Mouse (Mus musculus): Measurements from ENCODE around the gene Lrba.

The Lrba gene

GRCm38 (mm10) chr3:86756548-86756947, 532.1 kb downstream of the Lrba start:
- no peak for DNase-seq (ENCODE audit: low spot score)

- no peak for DNase-seq (ENCODE audit: low spot score)
Observed at GRCm38 (mm10) chr3:86758727-86759126, 534.2 kb downstream of the Lrba start.

DNA sequence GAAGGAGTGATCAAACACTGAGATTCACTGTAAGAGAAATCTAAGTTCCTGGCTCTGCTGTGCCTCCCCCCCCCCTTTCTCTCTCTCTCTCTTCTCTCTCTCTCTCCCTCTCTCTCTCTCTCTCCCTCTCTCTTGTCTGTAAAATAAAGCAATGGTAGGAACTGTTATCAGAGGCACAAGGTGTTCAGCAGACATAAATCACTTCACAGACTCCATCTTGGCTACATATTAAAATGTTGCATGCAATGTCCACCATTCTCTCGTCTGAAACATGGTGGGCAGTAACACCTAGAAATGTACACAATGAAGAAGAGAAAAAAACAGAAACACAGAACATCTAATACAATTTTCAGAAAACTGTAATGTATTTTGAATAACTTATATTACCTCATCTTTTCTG, 534.9 kb downstream of the Lrba start:
- no peak for DNase-seq (ENCODE audit: low spot score)

GRCm38 (mm10) chr3:86759834-86760233, 535.4 kb downstream of the Lrba start:
- DNase-seq (ENCODE audit: low spot score): no peak

GRCm38 (mm10) chr3:86760474-86760873, 536.0 kb downstream of the Lrba start:
- no peak for DNase-seq (ENCODE audit: low spot score)

DNA sequence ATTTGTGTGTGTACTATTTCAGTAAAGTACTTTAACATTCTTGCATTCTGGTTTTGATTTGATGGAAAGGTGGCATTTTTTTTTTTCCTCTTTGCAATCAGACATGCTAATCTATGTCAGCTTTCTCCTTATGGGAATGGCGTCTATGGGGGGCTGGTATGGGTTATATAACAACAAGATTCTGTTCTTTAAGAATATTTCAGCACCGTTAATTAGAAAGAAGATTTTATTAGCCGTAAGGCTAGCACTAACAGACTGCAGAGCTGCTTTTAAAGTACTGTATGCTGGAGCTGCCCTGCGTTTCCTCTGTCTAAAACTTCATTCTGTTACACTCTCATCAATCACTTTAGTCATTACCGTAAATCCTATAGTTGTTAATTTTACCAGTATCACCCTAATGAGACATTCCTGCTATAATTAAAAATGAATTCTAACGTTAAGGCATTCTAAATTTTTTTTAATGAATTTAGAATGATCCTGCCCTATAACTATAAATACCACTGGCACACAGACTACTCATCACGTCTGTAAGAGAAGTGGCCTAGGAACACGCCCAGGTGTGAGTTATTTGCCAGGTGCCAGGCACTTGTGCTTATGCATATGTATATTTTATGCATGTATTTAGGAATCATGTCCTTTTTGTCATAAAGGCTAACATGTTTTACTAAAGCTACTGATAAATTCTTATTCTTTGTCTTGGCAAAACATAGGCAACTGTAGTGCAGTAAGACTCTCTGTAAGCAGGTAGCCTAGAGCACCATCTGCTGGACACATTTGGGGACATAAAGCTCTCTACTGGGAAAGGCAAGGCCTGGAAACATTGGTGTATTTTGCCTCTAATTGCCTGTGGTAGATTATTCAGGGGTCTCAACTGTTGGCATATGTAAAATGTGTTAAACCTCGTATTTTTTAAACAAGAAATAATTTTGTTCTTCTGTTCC, 536.9 kb downstream of the Lrba start:
- peak; percentile 87 for DNase-seq (ENCODE audit: low spot score)

DNA sequence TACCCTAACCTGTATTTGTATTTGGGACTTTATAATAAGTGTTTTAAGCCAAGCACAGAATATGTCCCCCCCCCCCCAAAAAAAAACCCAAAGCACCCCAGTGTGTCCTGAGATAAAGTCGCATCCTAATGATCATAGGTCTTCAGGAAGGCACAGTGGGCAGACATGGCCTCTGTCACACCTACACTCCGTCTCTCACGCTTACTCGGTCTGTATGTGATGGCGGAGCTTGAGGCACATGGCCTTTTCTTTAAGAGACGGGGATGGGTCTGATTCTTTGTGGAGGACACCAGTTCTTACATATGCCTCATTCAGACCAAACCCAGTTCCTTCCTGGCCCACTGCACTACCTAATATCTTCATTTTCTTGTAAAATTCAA, 537.5 kb downstream of the Lrba start:
- no peak for DNase-seq (ENCODE audit: low spot score)

DNA sequence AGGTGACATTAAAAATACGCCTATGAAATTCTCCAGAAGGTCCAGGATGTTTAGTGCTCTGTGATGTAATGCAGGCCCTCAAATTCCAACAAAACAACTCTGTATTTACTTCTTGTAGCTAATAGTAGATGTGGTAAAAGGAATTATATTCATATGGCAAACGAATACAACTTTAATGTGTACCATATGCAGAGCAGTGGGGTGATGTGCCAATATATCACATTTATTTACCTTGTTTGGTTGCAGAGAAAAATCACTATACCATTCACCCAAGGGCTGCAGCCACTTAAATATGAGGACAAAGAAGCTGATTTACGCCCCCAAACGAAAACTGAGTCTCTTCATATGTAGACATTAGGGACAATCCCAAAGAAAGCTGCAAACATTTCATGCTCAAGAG, 538.0 kb downstream of the Lrba start:
- no peak for DNase-seq (ENCODE audit: low spot score)

- DNase-seq (ENCODE audit: low spot score): no peak
Observed at GRCm38 (mm10) chr3:86768553-86768952, 544.1 kb downstream of the Lrba start.

- no peak for DNase-seq (ENCODE audit: low spot score)
Observed at GRCm38 (mm10) chr3:86768969-86769368, 544.5 kb downstream of the Lrba start.

DNA sequence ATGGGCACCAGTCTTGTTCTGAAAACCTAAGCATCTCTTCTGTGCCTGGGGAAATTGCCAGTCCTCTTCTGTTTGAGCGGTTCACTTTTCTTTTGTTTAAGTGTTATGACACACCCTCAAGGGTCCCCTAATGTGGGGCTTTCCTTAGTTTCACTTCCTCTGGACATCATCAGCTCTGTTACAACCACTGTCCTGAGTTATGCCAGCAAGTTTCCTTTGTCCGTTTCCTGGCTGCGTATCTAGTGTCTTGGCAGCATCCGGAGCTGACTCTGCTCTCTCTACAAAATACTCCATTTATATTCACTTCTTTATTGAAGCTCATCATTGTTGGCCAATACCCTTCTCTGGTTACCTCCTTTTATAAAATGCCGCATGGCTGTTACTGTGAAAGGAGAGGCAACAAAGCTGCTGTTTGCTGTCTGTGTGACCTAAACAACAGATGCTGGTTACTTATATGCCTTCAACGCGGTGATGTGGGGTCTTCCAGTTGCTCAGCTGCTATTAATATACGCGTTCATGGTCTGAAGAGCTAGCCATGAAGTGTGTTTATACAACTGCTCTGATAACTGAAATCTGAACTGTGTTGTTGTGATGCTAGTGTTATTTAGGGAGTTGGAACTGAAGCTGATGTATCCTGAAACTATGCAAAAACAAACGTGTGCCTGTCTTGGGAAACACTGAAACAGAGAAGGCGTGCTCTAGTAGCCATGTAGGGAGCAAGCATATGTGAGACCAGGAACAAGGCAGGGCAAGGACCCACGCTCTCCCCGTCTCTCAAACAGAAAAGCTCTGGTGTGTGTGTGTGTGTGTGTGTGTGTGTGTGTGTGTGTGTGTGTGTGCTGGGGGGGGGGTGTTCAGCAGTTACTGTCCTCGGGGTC, 550.3 kb downstream of the Lrba start:
- DNase-seq (ENCODE audit: low spot score): no peak

DNA sequence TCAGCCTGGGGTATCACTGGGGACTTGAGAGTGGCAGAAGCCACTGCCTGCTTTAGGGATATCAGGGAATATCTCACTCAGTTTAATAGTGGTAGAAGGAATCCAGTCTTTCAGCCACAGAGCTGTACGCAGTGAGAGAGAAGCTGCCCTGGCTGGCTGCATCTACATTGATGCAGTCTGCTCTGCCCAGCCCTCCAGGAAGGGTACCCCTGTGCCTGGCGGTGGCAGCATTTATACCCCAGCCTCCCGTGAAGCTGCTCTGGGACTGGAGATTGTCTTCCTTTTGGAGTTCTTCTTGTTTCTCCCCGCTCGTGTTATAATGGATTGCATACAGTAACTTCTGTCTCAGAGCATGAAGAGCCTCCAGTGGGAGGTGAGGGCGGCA, 551.0 kb downstream of the Lrba start:
- DNase-seq (ENCODE audit: low spot score): no peak

DNA sequence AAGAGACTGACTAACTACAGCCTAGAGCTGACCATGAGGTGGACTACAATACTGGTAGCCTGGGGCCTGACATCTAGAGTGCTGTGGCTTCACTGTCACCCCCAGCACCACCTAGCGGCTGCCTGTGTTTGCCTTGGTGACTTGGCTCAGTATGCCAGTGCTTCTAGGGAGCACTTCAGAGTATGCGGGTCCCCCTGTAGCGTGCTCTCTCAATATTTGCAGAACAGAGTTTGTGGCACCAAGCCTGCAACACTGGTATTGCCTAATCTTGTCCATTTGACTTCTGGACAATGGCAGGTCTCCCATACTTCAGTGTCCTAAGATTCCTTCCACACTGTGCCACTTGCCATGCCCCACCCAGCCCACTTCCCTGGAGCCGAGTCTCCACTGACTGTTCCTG, 555.2 kb downstream of the Lrba start:
- peak; percentile 53 for DNase-seq (ENCODE audit: low spot score)

GRCm38 (mm10) chr3:86784051-86784450, 559.6 kb downstream of the Lrba start:
- no peak for DNase-seq (ENCODE audit: low spot score)

GRCm38 (mm10) chr3:86784930-86785329, 560.5 kb downstream of the Lrba start:
- DNase-seq (ENCODE audit: low spot score): no peak

GRCm38 (mm10) chr3:86786280-86786679, 561.8 kb downstream of the Lrba start:
- DNase-seq (ENCODE audit: low spot score): no peak

GRCm38 (mm10) chr3:86786845-86787351, 562.4 kb downstream of the Lrba start:
- DNase-seq (ENCODE audit: low spot score): peak; percentile 90

GRCm38 (mm10) chr3:86787423-86788123, 563.1 kb downstream of the Lrba start:
- no peak for DNase-seq (ENCODE audit: low spot score)

DNA sequence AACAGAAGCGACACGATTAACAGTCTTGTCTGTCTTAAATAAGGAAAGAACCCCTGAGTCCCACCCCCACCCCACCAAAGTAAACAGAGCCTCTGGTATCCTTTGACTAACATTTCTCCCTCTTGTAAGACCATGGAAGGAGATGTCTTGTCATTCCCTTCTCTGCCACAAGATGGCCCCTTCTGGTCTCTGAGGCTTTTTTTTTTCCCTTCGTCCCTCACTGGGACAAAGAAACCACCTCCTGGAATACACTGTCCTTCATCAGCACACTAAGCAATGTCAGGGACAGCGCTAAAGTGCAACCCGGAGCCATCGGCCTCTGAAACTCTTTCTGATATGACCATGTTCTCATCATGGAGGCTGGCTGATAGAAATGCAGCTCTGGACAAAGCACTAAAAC, 564.2 kb downstream of the Lrba start:
- peak; percentile 78 for DNase-seq (ENCODE audit: low spot score)

GRCm38 (mm10) chr3:86789752-86790151, 565.3 kb downstream of the Lrba start:
- DNase-seq (ENCODE audit: low spot score): peak; percentile 22

GRCm38 (mm10) chr3:86793264-86793663, 568.8 kb downstream of the Lrba start:
- peak; percentile 56 for DNase-seq (ENCODE audit: low spot score)

DNA sequence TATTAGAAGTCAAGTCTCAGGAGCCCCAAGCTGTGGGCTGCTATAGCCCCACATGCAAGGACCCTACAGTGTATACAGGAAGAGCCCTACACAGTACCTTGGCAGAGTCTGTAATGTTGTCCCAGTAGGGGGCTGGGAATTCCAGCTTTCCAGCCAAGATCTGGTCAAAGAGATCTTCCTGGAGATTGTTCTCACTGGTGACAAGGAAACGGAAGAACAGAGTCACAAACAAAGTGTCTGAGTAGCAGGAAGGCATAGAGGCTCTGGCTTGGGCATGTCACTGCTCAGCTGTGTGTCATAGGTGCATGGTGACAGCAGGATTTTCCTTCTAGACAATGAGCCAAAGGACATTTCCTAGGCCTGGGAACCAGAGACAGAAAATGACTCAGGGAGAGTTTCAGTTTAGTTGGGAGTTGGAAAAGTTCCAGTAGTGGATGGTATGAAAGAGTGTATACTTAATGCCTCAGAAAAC, 569.3 kb downstream of the Lrba start:
- peak; percentile 74 for DNase-seq (ENCODE audit: low spot score)
